Mouse (Mus musculus): ENCODE measurements around the gene C87436.
A peak's percentile ranks its signal among the peaks of the same experiment; 100 is the strongest.

Gene C87436

DNA sequence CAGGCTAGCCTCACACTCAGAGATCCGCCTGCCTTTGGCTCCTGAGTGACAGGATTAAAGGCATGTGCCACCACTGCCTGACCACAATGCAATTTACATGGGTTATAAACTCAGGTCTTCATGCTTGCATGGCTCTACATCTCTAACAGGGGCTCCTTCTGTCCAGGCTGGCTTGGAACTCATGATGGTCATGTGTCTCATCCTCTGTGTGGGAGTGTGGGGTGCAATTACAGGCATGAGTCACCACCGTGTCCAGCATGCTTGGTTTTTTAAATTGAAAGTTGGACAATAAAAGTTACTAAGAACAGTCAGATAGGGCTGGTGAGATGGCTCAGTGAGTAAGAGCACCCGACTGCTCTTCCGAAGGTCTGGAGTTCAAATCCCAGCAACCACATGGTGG lies 75.1 kb downstream of the C87436 start:
- DNase-seq, result no peak

DNA sequence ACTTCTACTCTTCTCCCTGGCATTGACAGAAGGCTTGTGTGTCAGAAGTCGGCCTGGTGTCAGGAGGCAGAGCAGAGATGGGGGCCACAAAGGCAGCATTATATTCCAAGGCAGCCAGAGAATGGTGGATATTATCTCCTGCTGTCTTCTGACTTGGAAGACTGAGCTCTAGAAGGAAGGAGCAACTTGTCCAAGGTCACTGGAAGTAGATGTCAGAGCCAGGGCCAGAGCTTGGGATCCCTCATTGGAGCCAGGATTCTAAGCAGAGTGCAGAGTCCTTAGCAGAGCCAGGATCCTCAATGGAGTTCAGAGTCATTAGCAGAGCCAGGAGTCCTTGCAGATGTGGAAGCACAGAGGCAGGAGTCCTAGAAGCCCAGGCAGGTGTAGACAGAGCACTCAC lies 77.8 kb downstream of the C87436 start:
- no peak for DNase-seq

DNA sequence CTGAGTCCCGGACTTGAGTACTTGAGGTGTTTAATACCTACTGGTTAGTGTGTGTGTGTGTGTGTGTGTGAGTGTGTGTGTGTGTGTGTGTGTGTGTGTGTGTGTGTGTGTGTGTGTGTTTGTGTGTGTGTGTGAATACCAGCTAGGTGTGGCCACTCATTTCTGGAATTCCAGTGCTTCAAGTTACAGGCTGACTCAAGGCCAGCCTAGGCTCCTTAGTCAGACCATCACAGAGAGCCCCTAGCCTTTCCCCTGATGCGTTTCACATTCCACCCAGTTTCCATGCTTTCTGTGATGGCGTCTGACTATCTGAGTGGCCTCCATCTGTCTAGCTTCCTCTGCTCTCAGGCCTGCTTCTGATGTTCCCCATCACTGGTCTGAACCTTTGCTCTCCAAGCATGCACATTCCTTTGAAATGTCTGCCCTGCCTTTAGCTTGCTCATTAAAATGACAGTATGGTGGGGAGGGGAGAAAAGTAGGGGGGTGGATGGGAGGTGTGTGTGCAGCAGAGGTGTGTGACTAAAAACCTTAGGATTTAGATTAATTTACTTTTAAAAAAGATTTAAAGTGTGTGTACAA lies 81.7 kb downstream of the C87436 start:
- no peak for DNase-seq

DNA sequence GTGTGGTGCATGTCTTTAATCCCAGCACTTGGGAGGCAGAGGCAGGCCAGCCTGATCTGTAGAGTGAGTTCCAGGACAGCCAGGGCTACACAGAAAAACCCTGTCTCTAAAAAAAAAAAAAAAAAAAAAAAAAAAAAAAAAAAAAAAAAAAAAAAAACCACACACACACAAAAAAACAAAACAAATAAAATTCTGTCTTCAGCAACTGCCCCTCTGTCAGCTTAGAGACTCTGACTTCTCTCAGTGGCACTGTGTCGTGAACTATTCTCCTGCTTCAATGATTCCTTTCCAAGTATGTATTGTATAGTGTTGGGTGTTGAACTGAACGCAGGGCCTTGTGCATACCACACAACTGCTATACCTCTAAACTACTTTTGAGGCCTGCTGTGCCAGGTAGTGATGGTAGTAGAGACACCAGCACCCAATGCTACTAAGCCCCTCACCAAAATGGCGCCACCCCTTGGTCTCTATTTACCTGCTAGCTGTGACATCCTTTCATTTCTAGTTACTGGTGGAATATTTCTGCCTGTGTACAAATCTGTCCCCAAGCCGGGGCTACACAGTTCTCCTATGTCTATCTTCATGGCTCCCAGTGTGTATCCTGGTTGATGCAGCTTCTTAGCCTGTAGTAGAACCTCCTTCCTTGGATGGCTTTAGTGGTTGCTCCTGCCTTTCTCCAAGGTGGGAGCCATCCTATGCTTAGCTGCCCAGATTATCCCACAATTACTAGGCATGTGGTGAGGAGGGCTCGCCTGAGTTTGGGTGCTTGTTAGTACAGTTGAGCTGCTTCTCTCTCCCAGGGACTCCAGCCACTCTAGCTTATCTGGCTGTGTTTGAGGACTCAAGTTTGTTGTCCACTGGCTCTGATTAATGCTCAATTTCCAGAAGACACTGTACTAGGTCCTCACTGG lies 84.1 kb downstream of the C87436 start:
- peak; percentile 15 for DNase-seq
